ENCODE assay signal across 9 mouse cellular contexts in genomic region chr10:56373021-56373720, GRCm38 (mm10). TPM values are rescaled to one million over a fixed set of nuclear protein-coding genes. Genes with fewer than 3 reads are reported as not detected.
DNase-seq lines count a peak whose midpoint lies in the region; ATAC-seq and TF ChIP-seq lines count a peak whose summit lies in the region.
"Had no signal": no experiment of that assay in that cellular context is flagged by ENCODE, and none has a peak within 500 bp of the region (broad histone marks: within the 10 kb centered on the region; RNA-seq: fewer than 3 reads in every experiment).

No protein-coding gene starts in this region.

- no peak for TF ChIP-seq EP300 in CH12.LX (IDR thresholded peaks at IDR 0.05; ENCODE audit: low read length)

- peak overlapping the region; percentile 60 for H3K27ac ChIP-seq in gastrocnemius, adult 2 months
- no peak overlapping the region for H3K27ac ChIP-seq in CH12.LX (ENCODE audit: insufficient read depth, low read depth)
- no peak overlapping the region for H3K27ac ChIP-seq in forebrain, embryonic 13.5 days

- no peak for TF ChIP-seq POLR2A in CH12.LX (IDR thresholded peaks at IDR 0.05; ENCODE audit: low read depth, low read length)

- H3K4me1 ChIP-seq in CH12.LX (ENCODE audit: control insufficient read depth in 1 of 2, insufficient read depth in 2 of 2) = peaks cover 0 to 11% of the 10 kb centered on the region in 2 experiments; a peak in 2 of 4 replicates
- H3K4me1 ChIP-seq in forebrain, embryonic 13.5 days = peaks cover 9% of the 10 kb centered on the region; the same call in 1 of the 2 replicates

- in situ Hi-C loops in CH12.LX (cut with MboI; ENCODE audit: low pct_ligation_motif_present, low pct_unique_long_range_greater_than_20kb, low sequenced_read_pairs) = loop anchor here (25.0 kb wide), 2 partner anchors 464 to 614 kb away; no protein-coding TSS in a partner anchor

- intact Hi-C loops in gastrocnemius, adult 2 months (cut with DNase I) = loop anchor here (2.0 kb wide), 1 partner anchor 468 kb away; no protein-coding TSS in a partner anchor
- intact Hi-C loops in gastrocnemius, postnatal 36 days (cut with DNase I) = loop anchor here (10.0 kb wide), 1 partner anchor 222 kb away; no protein-coding TSS in a partner anchor

- ATAC-seq in forebrain, embryonic 13.5 days = peak; percentile 67
- ATAC-seq in inflammation-experienced regulatory T-cells, adult 6 months = no peak

- H3K9ac ChIP-seq in CH12.LX (ENCODE audit: insufficient read depth, low read depth) = no peak overlapping the region
- H3K9ac ChIP-seq in forebrain, embryonic 13.5 days = no peak overlapping the region

- WGBS in forebrain, embryonic 13.5 days = 26% methylated on average over 8 of the region's 8 CpGs

- no peaks in the 10 kb centered on the region for H3K27me3 ChIP-seq in CH12.LX (replicated peaks)
- peaks cover 3% of the 10 kb centered on the region; the same call in 1 of the 2 replicates for H3K27me3 ChIP-seq in forebrain, embryonic 13.5 days

- H3K4me2 ChIP-seq in CH12.LX (ENCODE audit: insufficient read depth, low read depth, poor library complexity, severe bottlenecking) = no peak overlapping the region
- no peak overlapping the region for H3K4me2 ChIP-seq in forebrain, embryonic 13.5 days

- TF ChIP-seq CTCF in gastrocnemius, adult 2 months (IDR thresholded peaks at IDR 0.05) = peak; percentile 75
- TF ChIP-seq CTCF in CH12.LX (conservative IDR thresholded peaks at IDR 0.05 in 1 of 2, IDR thresholded peaks at IDR 0.05 in 1 of 2; ENCODE audit: low read depth in 2 of 2, low read length in 2 of 2) = peak; percentile 9 to 92; a peak in 2 of 4 replicates

- H3K79me2 ChIP-seq in CH12.LX (replicated peaks; ENCODE audit: control insufficient read depth, extremely low read depth, insufficient read depth, poor library complexity, severe bottlenecking) = no peaks in the 10 kb centered on the region

- TF ChIP-seq RAD21 in CH12.LX (IDR thresholded peaks at IDR 0.05; ENCODE audit: low read depth, low read length) = peak; percentile 100

- DNase-seq in gastrocnemius, adult 2 months = no peak
- no peak for DNase-seq in gastrocnemius, postnatal 36 days
- DNase-seq in CH12.LX (ENCODE audit: extremely low read depth) = peak; percentile 38
- DNase-seq in kidney, postnatal 36 days = peak; percentile 25 to 35
- DNase-seq in telencephalon, adult 2 months (ENCODE audit: low read depth, low spot score) = peak; percentile 13
- DNase-seq in thymus, postnatal 4 days = no peak

- H3K4me3 ChIP-seq in gastrocnemius, adult 2 months = peak overlapping the region; percentile 43
- no peak overlapping the region for H3K4me3 ChIP-seq in CH12.LX (replicated peaks in 1 of 3; ENCODE audit: low read depth in 2 of 3, low read length in 2 of 3, poor library complexity in 1 of 3)
- H3K4me3 ChIP-seq in forebrain, embryonic 13.5 days = no peak overlapping the region

- H3K9me3 ChIP-seq in CH12.LX (replicated peaks; ENCODE audit: low read length) = no peaks in the 10 kb centered on the region
- no peaks in the 10 kb centered on the region for H3K9me3 ChIP-seq in forebrain, embryonic 13.5 days (replicated peaks)
- H3K9me3 ChIP-seq: G1E had no signal

- dilution Hi-C loops in CH12.LX (cut with MboI; ENCODE audit: extremely low pct_ligation_motif_present, extremely low pct_unique_long_range_greater_than_20kb, low sequenced_read_pairs) = no loop called here

- no peaks in the 10 kb centered on the region for H3K36me3 ChIP-seq in CH12.LX (replicated peaks in 1 of 2; ENCODE audit: control insufficient read depth in 1 of 2, insufficient read depth in 1 of 2, low read length in 1 of 2)
- no peaks in the 10 kb centered on the region for H3K36me3 ChIP-seq in forebrain, embryonic 13.5 days (ENCODE audit: poor library complexity, severe bottlenecking)
- H3K36me3 ChIP-seq: G1E had no signal

TF ChIP-seq in CH12.LX, 34 proteins besides CTCF, POLR2A, EP300 and RAD21:
- no peak for TF ChIP-seq JUN (IDR thresholded peaks at IDR 0.05; ENCODE audit: insufficient read depth, low read depth, low read length)
- no peak for TF ChIP-seq BHLHE40 (IDR thresholded peaks at IDR 0.05; ENCODE audit: low read depth, low read length)
- no peak for TF ChIP-seq MAX (IDR thresholded peaks at IDR 0.05; ENCODE audit: low read length)
- no peak for TF ChIP-seq PAX5 (IDR thresholded peaks at IDR 0.05; ENCODE audit: low read length)
- 0 out of 2 replicates have a peak, but pooled peaks have one; percentile 40 for TF ChIP-seq CHD1 (IDR thresholded peaks at IDR 0.05; ENCODE audit: low read depth, low read length)
- no peak for TF ChIP-seq GABPA (IDR thresholded peaks at IDR 0.05; ENCODE audit: insufficient replicate concordance, low read depth, low read length)
- peak; percentile 48 for TF ChIP-seq JUND (conservative IDR thresholded peaks at IDR 0.05; ENCODE audit: low read depth, low read length)
- TF ChIP-seq ZC3H11A (IDR thresholded peaks at IDR 0.05; ENCODE audit: low read depth, low read length) = peak; percentile 86
- TF ChIP-seq ETS1 (conservative IDR thresholded peaks at IDR 0.05; ENCODE audit: low read depth, low read length) = no peak
- peak; percentile 41; the same call in 1 of the 2 replicates for TF ChIP-seq MEF2A (IDR thresholded peaks at IDR 0.05; ENCODE audit: borderline replicate concordance, low read depth, low read length)
- peak; percentile 25; the same call in 1 of the 2 replicates for TF ChIP-seq IRF4 (IDR thresholded peaks at IDR 0.05; ENCODE audit: low read depth, low read length)
- no peak for TF ChIP-seq MAZ (IDR thresholded peaks at IDR 0.05; ENCODE audit: low read depth, low read length)
- TF ChIP-seq NRF1 (IDR thresholded peaks at IDR 0.05; ENCODE audit: low read depth, low read length) = no peak
- 0 out of 2 replicates have a peak, but pooled peaks have one; percentile 42 for TF ChIP-seq MYC (IDR thresholded peaks at IDR 0.05; ENCODE audit: low read depth, low read length)
- TF ChIP-seq SMC3 (IDR thresholded peaks at IDR 0.05; ENCODE audit: low read depth, low read length) = peak; percentile 93
- TF ChIP-seq CHD2 (IDR thresholded peaks at IDR 0.05; ENCODE audit: low read length) = no peak
- TF ChIP-seq ZNF384 (IDR thresholded peaks at IDR 0.05; ENCODE audit: low read depth, low read length) = 0 out of 2 replicates have a peak, but pooled peaks have one; percentile 28
- no peak for TF ChIP-seq USF2 (conservative IDR thresholded peaks at IDR 0.05; ENCODE audit: low read depth, low read length)
- no peak; the same call in 1 of the 2 replicates for TF ChIP-seq MAFK (IDR thresholded peaks at IDR 0.05; ENCODE audit: insufficient replicate concordance, low read length)

RNA-seq across cellular contexts. Expression of gene Gja1, which starts 4.0 kb away (rescaled TPM):
- total RNA-seq in gastrocnemius, adult 2 months (2021) = 1 to 10 TPM; 7.4 to 9.0 TPM
- total RNA-seq in gastrocnemius, postnatal 36 days (2021) = 1 to 10 TPM; 9.3 to 9.6 TPM
- total RNA-seq in CH12.LX (2012; rRNA removed) (37.3 and 45.0 TPM in 2 replicates), CH12.LX (2014; rRNA removed) (20.6 and 26.0 TPM in 2 replicates)
- 24.0 and 31.2 TPM in 2 replicates for polyA plus RNA-seq in CH12.LX (2012; ENCODE audit: insufficient read length, low read depth)
- polyA plus RNA-seq in forebrain, embryonic 13.5 days (2015; fragmentation: Nextera tagmentation; extraction: Ambion mirVana) = 76.0 and 76.6 TPM in 2 replicates
- under 1 TPM; 0.18 to 0.59 (median 0.30) TPM for polyA plus RNA-seq in inflammation-experienced regulatory T-cells, adult 6 months (2017; shearing (Covaris generic))
- polyA plus RNA-seq: G1E had no signal

Comparison
In these comparisons a context has a peak if more than half of its experiments do, and no peak if none do; other contexts are left out.
1. DNase-seq: peak in CH12.LX (single experiment), kidney, postnatal 36 days (2 of 2) and telencephalon, adult 2 months (single experiment); none in gastrocnemius, adult 2 months (single experiment), gastrocnemius, postnatal 36 days (0 of 2) and thymus, postnatal 4 days (single experiment).